Mouse (Mus musculus): ENCODE measurements around the gene Hydin. TPM values are rescaled to one million over a fixed set of nuclear protein-coding genes. Genes with fewer than 3 reads are reported as not detected.

Hydin gene
- total and polyA plus RNA-seq, 3 experiments: not detected

GRCm38 (mm10) chr8:110522985-110523384 lies 256.2 kb downstream of the Hydin start:
- H3K27me3 ChIP-seq (ENCODE audit: control insufficient read depth in 1 of 2, insufficient read depth in 2 of 2, low read length in 2 of 2): no peaks in the 10 kb centered on the region
- no peaks in the 10 kb centered on the region for H3K36me3 ChIP-seq (ENCODE audit: control insufficient read depth in 1 of 2, insufficient read depth in 2 of 2, low read length in 2 of 2)
- TF ChIP-seq RCOR1 (IDR thresholded peaks at IDR 0.05; ENCODE audit: low read depth, low read length) (no peak), CHD1 (IDR thresholded peaks at IDR 0.05; ENCODE audit: low read depth, low read length) (no peak), NRF1 (IDR thresholded peaks at IDR 0.05; ENCODE audit: insufficient read depth, low read depth, low read length, poor library complexity, severe bottlenecking) (no peak), SMC3 (IDR thresholded peaks at IDR 0.05; ENCODE audit: low read depth, low read length) (no peak), POLR2AphosphoS5 (IDR thresholded peaks at IDR 0.05; ENCODE audit: borderline replicate concordance, low read depth, low read length) (no peak), ELF1 (IDR thresholded peaks at IDR 0.05; ENCODE audit: low read depth, low read length) (no peak), KAT2A (conservative IDR thresholded peaks at IDR 0.05; ENCODE audit: low read depth, low read length) (no peak), ETS1 (IDR thresholded peaks at IDR 0.05; ENCODE audit: low read depth, low read length) (no peak), CTCF (IDR thresholded peaks at IDR 0.05 in 2 of 3, conservative IDR thresholded peaks at IDR 0.05 in 1 of 3; ENCODE audit: control insufficient read depth in 1 of 3, insufficient read depth in 1 of 3, low read depth in 2 of 3, low read length in 3 of 3, poor library complexity in 1 of 3, severe bottlenecking in 1 of 3) (no peak), UBTF (IDR thresholded peaks at IDR 0.05; ENCODE audit: borderline replicate concordance, insufficient read depth, low read depth, low read length) (no peak), EP300 (IDR thresholded peaks at IDR 0.05; ENCODE audit: low read depth in 1 of 2, low read length in 2 of 2) (no peak)
- no peaks in the 10 kb centered on the region for H3K9me3 ChIP-seq (replicated peaks; ENCODE audit: insufficient read depth, low read length)
- no peak overlapping the region for H3K9ac ChIP-seq (ENCODE audit: control insufficient read depth, low read depth, low read length, poor library complexity, severe bottlenecking)
- DNase-seq (ENCODE audit: low read depth, low spot score): no peak
- H3K79me2 ChIP-seq (ENCODE audit: control insufficient read depth, insufficient read depth, low read length, poor library complexity): no peaks in the 10 kb centered on the region
- no peak overlapping the region for H3K4me3 ChIP-seq (ENCODE audit: control insufficient read depth in 1 of 2, insufficient read depth in 1 of 2, low read depth in 2 of 2, low read length in 2 of 2)
- H3K27ac ChIP-seq (ENCODE audit: control insufficient read depth, low read depth, low read length): no peak overlapping the region
- no peaks in the 10 kb centered on the region for H3K4me1 ChIP-seq (ENCODE audit: control insufficient read depth in 1 of 2, insufficient read depth in 2 of 2, low read length in 2 of 2)

DNA sequence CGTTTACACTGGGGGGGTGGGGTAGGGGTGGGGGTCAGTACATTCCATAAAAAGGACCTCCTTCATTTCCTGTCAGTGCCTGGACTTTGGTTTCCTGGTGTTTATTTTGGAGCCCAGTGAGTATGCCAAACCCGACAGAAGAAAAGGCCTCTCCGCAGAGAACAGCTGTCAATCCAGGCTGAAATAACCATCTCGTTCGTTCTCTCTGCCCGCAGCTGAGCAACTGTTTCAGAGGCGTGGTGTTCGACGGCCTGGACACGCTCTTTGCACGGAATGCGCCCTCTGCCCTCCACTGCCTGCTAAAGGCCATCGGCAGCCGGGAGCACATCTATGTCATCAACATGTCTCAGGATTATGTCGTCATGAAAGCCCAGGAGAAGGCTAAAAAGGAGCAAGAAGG lies 258.5 kb downstream of the Hydin start:
- Histone ChIP-seq H3K4me1 (ENCODE audit: control insufficient read depth in 1 of 2, insufficient read depth in 2 of 2, low read length in 2 of 2) (no peaks in the 10 kb centered on the region), H3K27ac (ENCODE audit: control insufficient read depth, low read depth, low read length) (no peak overlapping the region), H3K36me3 (ENCODE audit: control insufficient read depth in 1 of 2, insufficient read depth in 2 of 2, low read length in 2 of 2) (no peaks in the 10 kb centered on the region), H3K9ac (ENCODE audit: control insufficient read depth, low read depth, low read length, poor library complexity, severe bottlenecking) (no peak overlapping the region), H3K79me2 (ENCODE audit: control insufficient read depth, insufficient read depth, low read length, poor library complexity) (no peaks in the 10 kb centered on the region), H3K27me3 (ENCODE audit: control insufficient read depth in 1 of 2, insufficient read depth in 2 of 2, low read length in 2 of 2) (no peaks in the 10 kb centered on the region), H3K4me3 (ENCODE audit: control insufficient read depth in 1 of 2, insufficient read depth in 1 of 2, low read depth in 2 of 2, low read length in 2 of 2) (no peak overlapping the region), H3K9me3 (replicated peaks; ENCODE audit: insufficient read depth, low read length) (no peaks in the 10 kb centered on the region)
- no peak for DNase-seq (ENCODE audit: low read depth, low spot score)
- TF ChIP-seq KAT2A (conservative IDR thresholded peaks at IDR 0.05; ENCODE audit: low read depth, low read length) (no peak), ZKSCAN1 (IDR thresholded peaks at IDR 0.05; ENCODE audit: low read depth, low read length) (no peak), EP300 (IDR thresholded peaks at IDR 0.05; ENCODE audit: low read depth in 1 of 2, low read length in 2 of 2) (no peak), GATA1 (IDR thresholded peaks at IDR 0.05; ENCODE audit: low read depth, low read length) (no peak), SMC3 (IDR thresholded peaks at IDR 0.05; ENCODE audit: low read depth, low read length) (no peak), POLR2AphosphoS2 (IDR thresholded peaks at IDR 0.05; ENCODE audit: low read length) (no peak), TAL1 (IDR thresholded peaks at IDR 0.05; ENCODE audit: low read length) (no peak), ZNF384 (IDR thresholded peaks at IDR 0.05; ENCODE audit: low read depth, low read length) (no peak), GABPA (IDR thresholded peaks at IDR 0.05; ENCODE audit: low read depth, low read length) (no peak), USF1 (IDR thresholded peaks at IDR 0.05; ENCODE audit: low read depth, low read length) (no peak), POLR2A (IDR thresholded peaks at IDR 0.05; ENCODE audit: control insufficient read depth in 1 of 2, insufficient read depth in 1 of 2, low read depth in 1 of 2, low read length in 2 of 2, poor library complexity in 1 of 2) (no peak), ELF1 (IDR thresholded peaks at IDR 0.05; ENCODE audit: low read depth, low read length) (no peak), POLR2AphosphoS5 (IDR thresholded peaks at IDR 0.05; ENCODE audit: borderline replicate concordance, low read depth, low read length) (no peak), TBP (IDR thresholded peaks at IDR 0.05; ENCODE audit: low read depth, low read length) (no peak), MYB (IDR thresholded peaks at IDR 0.05; ENCODE audit: low read depth, low read length) (no peak), CHD2 (IDR thresholded peaks at IDR 0.05; ENCODE audit: low read length) (no peak), USF2 (IDR thresholded peaks at IDR 0.05; ENCODE audit: borderline replicate concordance in 1 of 2, insufficient read depth in 1 of 2, low read depth in 1 of 2, low read length in 2 of 2) (no peak), TCF12 (IDR thresholded peaks at IDR 0.05; ENCODE audit: low read depth, low read length) (no peak), ZMIZ1 (IDR thresholded peaks at IDR 0.05; ENCODE audit: low read depth, low read length) (no peak), MAZ (IDR thresholded peaks at IDR 0.05; ENCODE audit: low read depth, low read length) (no peak)

All from MEL (cell line).